Mouse (Mus musculus) induced T-regulatory cell, adult 2 months (primary cell): ENCODE measurements around the gene Gas6.
A peak's percentile ranks its signal among the peaks of the same experiment; 100 is the strongest.

Source experiments
- DNase-seq: peaks from one replicate; pipeline ENCODE4 v3.0.0-alpha.2; 2012; ENCODE audit warnings: low read depth

Gene Gas6

DNA sequence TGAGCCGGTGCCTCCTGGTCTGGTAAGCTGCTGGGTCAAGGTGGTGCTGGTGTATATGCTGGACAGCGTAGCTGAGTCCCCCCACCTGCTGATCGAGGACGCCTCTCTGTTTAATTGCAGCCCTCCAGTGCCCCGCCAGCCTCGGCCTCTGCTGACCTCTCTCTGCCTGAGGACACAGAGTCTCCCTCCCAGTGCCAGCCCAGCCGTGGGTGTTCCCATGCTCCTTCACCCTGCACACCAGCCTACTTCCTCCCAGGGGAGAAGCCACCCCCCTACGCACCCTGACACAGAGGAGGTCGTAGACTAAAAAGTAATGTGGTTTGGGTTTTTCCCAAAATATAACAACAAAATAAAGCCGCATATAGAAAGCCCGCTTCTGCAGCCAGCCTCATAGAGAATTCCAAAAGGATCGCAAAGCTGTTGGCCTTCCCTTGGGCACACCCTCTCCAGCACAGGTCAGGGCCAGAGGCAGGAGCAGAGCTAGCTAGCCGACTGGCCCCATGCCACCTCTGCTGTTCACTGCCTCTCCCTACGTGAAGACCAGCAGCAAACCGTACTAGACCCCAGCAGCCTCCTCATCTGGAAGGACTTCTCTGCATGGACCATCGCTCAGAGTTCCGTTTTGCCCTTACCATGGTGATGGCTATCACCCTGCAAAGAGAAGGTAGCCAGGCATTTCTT lies 33.1 kb downstream of the Gas6 start:
- no peak for DNase-seq

DNA sequence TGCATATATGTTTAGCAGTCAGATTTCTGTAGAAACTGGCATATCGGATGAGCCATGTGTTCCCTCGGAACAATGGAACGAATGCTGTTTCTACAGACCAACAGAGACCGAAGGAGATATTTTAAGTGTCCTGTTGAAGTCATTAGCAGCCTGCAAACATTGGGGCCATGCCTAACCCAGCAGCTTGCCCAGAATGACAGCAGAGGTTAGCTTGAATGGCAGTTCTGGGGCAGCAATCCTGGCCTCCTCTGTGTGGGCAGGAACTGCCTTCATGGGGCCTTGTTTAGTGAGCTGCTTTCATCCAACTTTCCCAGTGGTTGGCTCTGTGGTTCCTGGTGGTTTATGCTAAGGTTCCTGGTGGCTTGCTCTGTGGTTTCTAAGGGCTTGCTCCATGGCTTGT lies 34.9 kb downstream of the Gas6 start:
- DNase-seq, result no peak

DNA sequence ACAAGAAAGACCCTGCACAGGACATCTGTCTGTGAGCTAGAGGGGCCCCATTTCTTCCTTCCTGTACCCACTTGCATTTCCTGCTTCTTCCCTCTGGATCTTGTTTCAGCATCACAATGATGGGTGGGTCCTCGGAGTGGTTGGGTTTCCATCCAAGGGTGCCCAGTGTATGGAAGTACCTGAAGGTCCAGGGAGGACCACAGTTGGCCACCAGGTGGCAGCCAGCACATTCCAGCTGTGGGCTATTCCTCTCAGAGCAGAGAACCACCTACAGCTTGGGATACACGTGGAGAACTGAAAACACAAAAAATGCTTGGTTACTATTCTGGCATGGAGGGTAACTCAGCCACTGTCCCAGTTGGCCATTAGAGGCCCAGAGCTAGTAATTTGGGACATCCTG lies 39.0 kb downstream of the Gas6 start:
- peak; percentile 50 for DNase-seq

DNA sequence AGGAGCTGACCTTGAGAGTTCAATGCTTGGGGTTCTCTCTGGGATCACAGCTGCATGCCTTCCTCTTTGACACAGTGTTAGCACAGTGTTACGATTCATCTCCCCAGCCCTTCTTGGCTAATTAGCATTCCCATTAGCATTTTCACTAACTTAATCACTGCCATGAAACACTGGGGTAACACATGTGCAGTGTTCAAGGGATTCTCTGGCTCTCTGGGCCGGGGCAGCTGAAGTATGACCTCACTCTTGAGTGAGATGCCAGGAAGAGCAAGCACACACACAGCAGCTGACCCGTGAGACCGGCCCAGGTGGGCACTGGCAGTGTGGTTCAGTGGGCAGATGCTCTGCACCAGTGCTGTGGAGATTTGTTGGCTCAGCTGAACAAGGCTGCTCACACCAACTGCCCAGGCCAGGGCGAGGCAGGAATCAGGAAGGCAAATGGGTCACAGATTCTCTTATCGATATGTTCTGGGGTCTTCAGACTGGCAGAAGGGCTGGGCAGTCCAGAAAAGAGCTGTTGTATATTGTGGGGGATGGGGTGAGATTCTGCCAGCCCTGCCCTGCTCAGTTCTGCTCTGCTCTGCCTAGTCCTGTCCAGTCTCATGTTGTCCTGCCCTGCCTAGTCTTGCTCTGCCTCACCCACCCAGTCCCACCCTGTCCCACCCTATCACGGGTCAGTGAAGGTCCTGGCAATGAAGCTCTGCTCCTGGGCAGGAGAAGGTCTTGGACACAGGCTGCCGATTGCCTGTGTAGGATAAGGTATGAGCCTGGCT lies 39.8 kb downstream of the Gas6 start:
- no peak for DNase-seq

DNA sequence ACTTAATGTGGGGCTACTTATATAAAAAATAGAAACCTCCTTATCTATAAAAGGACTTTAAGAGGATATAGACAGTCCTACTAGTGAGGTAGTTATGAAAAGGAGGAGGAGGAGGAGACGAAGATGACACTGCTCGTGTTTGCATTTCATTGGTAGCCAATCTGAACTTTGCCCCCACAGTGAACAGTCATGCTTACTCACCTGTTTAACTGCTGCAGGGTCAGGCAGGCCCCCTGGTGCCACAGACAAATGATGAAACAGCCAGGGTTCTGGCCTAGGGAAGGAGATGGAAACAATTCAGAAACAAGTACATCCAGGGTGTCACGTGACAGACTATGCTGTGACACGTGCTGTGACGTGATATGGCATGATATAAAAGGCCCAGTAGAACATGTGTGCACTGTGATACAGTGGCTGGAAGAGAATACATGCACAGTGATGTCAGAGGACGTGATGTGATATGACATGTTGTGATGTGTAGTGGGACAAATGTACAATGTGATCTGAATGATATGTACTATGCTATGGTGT lies 42.5 kb downstream of the Gas6 start:
- no peak for DNase-seq

DNA sequence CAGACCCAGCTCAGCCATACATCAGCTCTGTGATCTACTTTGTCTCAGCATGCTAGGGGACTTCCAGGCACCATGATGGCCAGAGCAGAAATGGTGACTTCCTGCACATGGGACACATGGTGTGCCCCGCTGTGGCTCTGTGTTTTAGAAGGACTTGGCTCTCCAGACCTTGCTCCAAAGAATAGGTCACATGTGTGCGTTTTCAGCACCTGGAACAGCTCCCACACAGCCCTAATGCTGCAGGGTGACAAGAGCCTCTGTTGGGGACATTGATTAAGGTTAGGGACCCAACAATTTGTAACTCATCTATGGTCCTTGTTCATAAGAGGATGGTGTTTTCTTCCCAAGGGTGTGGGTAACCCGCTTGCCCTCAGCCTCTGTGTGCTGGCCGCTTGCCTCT lies 46.1 kb downstream of the Gas6 start:
- DNase-seq, result peak; percentile 4

DNA sequence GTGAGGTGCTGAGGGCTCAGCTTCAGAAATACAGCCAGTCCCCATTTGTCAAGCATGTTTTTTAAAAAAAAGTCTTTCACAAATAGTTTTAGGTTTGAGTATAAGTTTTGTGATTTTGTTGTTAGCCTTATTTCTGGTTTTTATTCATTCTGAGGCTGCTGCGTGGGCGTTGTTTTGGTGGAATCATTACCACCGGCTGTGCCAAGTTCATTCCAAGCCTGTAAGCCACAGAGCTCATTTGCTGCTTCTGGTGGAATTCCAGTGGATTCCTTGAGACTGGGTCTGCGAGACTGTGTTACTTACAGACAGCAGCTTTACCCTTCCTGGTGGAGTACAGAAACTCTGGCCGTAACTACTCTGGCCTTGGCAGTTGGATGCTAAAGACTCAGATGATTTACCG lies 47.8 kb downstream of the Gas6 start:
- DNase-seq, result no peak

DNA sequence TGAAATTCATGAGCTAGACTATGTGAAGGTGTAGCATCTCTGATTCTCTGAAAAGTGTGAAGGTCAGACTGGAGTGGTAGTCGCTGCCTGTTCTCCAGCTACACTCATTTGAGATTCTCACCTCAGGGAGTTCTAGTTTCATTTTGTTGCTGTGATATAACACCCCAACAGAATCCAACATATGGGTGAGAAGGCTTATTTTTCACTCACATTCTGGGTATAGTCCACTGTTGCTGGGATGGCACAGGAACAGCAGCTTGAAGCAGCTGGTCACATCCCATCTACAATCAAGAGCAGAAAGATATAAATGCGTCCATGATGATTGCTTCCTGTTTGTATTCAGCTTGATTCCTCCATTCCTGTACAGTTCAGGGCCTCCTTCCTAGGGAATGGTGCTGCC lies 52.1 kb downstream of the Gas6 start:
- no peak for DNase-seq

DNA sequence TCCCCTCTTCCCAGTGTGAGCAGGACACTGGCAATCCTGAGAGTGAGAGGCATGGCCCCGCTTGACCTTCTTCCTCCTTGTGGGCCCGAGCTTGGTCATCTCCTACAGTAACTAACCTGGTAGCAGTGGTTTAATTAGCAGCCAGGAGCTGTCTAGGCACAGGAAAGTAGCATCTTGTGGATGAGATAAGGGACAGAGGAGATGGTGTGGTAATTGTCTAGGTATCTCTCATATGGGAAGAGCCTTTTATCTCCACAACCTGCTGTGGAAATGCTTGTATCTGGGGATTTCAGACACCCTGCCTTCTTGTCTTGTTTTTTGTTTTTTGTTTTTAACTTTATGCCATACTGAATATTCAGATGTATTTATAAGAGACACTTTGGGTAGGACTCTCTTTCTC lies 56.8 kb downstream of the Gas6 start:
- no peak for DNase-seq

DNA sequence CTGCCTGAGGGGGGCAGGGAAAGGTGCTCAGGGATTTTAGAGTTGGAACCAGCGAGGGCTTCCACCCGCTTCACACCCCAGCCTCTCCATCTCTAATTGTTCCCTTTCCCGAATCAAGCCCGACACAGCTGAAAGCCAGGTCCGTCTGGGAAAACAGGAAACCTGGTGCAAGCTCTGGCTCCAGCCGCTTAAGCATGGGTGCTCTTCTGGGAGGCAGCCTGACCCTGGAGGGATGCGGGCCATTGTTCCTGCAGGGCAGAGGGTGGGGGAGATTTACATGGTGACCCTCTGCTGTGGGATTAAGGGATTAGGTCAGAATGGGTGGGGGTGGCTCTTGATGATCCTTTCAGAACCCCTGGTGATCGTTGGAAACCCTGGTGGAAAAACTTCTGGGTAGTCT lies 58.2 kb downstream of the Gas6 start:
- DNase-seq, result no peak

DNA sequence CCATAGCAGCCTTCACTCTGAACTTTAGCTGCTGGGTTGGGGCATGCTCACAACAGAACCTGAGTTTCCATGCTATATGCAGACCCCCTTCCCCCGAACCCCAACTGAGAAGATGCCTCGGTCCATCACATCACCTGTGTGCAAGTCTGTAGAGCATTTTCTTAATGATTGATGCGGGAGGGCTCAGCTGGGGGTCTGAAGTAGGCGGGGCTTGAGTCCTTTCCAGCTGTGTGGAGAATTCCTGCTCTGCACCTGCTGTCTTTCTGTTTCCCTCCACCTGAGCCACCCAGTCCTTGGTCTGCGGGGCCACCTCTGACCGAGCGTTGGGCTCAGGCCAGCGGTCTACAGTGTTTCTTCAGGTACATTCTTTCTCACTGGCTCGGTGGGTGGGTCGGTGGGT lies 59.4 kb downstream of the Gas6 start, which contains the start of gene Tmem255b:
Gene Tmem255b (plus strand): TSS at position 301 of the 400 bp plus-strand sequence.
- no peak for DNase-seq

DNA sequence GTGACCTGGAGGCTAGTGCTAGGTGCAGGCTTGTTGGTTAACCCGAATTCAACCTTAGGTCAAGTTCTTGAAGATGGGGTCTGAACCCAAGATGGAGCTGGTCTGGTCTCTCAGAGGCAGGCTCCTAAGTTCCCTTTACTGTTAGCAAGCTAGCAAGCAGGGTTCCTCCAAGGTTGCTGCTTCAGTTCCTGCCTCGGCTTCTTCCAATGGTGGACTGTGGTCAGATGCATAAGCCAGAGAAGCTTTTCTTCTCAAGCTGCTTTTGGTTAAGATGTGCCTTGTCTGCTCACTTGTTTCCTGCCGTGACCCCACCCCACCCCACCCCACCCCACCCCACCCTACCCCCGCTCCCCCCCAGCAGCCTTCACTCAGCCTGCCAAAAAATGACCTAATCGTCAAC lies 61.2 kb downstream of the Gas6 start:
- no peak for DNase-seq

DNA sequence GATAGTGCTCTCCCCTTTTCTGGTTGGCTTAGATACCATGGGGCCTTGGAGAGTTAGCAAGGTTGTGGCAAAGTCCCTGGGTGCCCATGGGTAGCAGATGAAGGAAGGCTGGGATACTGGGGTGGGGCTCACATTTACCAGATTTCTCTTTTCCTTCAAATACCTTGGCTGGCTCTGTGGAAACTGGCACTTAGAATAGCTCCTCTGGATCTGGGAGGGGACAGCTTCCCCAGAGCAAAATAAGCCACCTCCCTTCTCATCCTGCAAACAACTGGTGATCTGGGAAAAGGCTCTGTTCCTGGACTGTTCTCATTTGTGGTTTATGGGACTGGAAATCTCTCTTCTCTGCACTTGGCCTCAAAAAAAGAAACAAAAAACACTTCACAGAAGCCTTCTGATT lies 63.4 kb downstream of the Gas6 start:
- no peak for DNase-seq

DNA sequence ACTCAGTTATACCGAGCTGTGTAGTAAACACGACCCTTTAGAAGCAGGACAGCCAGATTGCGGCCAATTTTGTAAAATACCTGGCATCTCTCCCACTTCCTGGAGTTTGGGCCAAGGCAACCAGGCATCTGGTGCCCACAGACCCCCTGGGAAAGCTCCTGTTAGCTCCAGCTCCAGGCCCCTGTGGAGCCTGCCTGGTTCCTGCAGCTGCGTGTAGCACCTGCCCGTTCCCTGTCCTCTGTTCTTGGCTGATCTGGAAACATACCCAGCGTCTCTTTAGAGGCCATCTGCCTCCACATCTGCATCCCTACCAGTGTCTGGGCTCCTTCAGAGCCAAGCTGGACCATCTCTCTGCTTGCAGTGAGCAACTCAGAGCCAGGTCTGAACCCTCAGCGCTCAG lies 63.9 kb downstream of the Gas6 start:
- no peak for DNase-seq

DNA sequence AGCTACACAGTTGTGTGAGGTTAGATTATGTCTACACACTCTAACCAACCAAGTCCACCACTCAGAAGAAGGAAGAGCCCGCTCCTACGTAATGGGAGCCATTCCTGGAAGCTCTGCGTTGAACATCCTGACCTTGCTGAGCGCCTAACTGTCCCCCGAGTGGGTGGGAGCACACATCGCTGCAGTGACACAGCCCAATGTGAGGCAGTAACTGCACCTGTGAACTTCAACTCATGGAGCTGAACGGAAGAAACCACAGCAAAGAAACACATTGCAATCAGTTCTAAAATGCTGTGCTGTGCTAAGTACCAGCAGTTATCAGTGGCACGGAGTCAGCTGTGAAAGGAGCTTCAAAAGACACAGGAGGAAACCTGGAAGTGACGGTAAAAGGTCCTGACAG lies 66.1 kb downstream of the Gas6 start:
- DNase-seq, result no peak

DNA sequence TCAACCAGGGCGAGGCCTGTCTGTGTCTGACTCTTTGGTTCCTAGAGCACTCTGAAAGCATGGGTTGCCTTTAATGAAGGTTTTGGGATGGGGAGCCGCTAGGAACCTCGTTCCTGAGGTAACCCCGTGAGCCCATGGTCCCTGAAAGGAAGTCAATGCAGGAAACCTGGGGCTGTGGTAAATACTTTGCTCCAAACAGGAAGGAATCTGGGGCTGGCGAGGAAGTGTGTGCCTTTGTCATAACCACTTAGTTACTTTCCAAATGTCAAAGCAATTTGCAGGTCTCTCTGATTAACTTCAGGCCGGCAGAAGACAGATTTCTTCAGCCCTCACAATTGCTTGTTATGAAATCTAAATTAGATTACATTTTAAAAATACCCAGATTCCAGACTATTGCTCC lies 66.9 kb downstream of the Gas6 start:
- DNase-seq, result no peak

DNA sequence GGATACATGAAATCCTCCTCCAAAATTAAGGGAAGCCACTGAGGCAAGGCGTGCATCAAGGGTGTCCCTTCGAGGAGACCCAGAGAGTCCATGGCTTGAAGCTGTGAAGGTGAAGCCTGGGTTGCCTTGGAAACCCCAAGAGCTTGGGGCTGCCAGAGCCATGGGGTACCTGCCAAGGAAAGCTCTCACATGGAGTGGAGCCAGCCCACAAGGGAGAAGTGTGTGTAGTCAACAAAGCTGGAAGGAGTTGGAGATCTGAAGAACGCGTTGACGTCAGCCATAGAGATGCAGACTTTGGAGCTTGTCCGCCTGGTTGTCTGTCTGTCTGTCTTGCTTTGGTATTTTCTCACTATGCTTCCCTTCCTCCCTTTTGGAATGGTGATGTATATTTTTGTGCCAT lies 73.3 kb downstream of the Gas6 start:
- no peak for DNase-seq

DNA sequence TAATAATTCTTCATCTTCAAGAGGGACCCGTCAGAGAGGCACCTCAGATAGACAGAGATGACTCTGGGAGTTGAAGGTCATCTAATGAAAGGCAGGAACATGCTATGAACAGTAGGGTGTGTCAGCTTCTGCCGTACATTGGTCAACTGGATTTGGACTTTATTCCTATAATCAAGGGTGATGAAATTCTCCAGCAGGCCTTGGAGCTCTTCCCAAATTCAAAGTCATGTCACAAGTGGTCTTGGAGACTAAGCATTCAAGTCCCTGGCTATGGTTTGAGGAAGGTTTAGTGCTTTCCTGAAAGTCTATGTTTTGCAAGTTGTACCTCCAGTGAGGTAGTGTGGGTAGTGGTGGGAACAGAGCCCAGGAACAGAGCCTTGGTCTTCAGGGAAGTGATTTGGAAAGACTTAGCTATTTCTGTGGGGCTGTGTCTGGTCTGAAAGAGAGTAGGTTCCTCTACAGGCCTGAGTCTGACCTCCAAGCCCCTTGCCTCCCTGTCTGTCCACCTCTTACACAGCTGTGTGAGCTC lies 75.1 kb downstream of the Gas6 start:
- DNase-seq, result no peak

DNA sequence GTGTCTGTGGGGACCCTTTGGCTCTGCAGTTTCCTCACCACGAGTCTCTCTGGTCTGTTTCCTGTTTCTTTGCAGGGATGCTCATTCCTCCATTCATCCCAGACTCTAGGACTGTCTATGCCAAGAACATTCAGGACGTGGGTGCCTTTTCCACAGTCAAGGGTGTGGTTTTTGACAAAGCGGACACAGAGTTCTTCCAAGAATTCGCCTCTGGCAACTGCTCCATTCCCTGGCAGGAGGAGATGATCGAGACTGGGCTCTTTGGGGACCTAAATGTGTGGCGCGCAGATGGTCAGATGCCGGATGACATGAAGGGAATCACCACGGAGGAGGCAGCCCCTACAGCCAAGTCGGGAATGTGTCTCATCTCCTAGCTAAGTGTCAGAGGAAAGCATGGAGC lies 78.4 kb downstream of the Gas6 start:
- DNase-seq, result no peak
